Mouse (Mus musculus): Measurements from ENCODE around the gene Ccl27a. TPM values are rescaled to one million over a fixed set of nuclear protein-coding genes. Genes with fewer than 3 reads are reported as not detected.

The Ccl27a gene
- polyA plus RNA-seq, 1 experiment, result 12.6 TPM

- peak within 1 kb of the TSS; percentile 66 for H3K4me3 ChIP-seq (ENCODE audit: insufficient read depth, low read length)
- no peaks in the 10 kb centered on the region for H3K4me1 ChIP-seq (ENCODE audit: control insufficient read depth, insufficient read depth, low read length)
- peak; percentile 23; the same call in 1 of the 2 replicates for TF ChIP-seq CTCF (IDR thresholded peaks at IDR 0.05; ENCODE audit: borderline replicate concordance, insufficient read depth, low read length)
- TF ChIP-seq POLR2A (IDR thresholded peaks at IDR 0.05; ENCODE audit: low read depth, low read length), result peak; percentile 65
- H3K27ac ChIP-seq (ENCODE audit: insufficient read depth, low read length), result peak within 1 kb of the TSS; percentile 47
These were observed 18.4 kb downstream of the Ccl27a start, which contains the start of gene Sigmar1 for GRCm38 (mm10) chr4:41755338-41756305. Gene Sigmar1 (minus strand): TSS chr4:41756157.

GRCm38 (mm10) chr4:41754797-41755337 lies 19.2 kb downstream of the Ccl27a start, which contains the start of gene Galt:
Gene Galt (plus strand): TSS chr4:41755228.
- peak within 1 kb of the TSS; percentile 66 for H3K4me3 ChIP-seq (ENCODE audit: insufficient read depth, low read length)
- TF ChIP-seq CTCF (IDR thresholded peaks at IDR 0.05; ENCODE audit: borderline replicate concordance, insufficient read depth, low read length) (no peak), POLR2A (IDR thresholded peaks at IDR 0.05; ENCODE audit: low read depth, low read length) (no peak)
- H3K4me1 ChIP-seq (ENCODE audit: control insufficient read depth, insufficient read depth, low read length), result no peaks in the 10 kb centered on the region
- H3K27ac ChIP-seq (ENCODE audit: insufficient read depth, low read length), result peak within 1 kb of the TSS; percentile 47

- no peaks in the 10 kb centered on the region for H3K4me1 ChIP-seq (ENCODE audit: control insufficient read depth, insufficient read depth, low read length)
- no peak overlapping the region for H3K4me3 ChIP-seq (ENCODE audit: insufficient read depth, low read length)
- H3K27ac ChIP-seq (ENCODE audit: insufficient read depth, low read length), result no peak overlapping the region
- TF ChIP-seq POLR2A (IDR thresholded peaks at IDR 0.05; ENCODE audit: low read depth, low read length), result no peak
- TF ChIP-seq CTCF (IDR thresholded peaks at IDR 0.05; ENCODE audit: borderline replicate concordance, insufficient read depth, low read length), result no peak
These were observed 29.0 kb downstream of the Ccl27a start for GRCm38 (mm10) chr4:41745021-41745420.

- H3K27ac ChIP-seq (ENCODE audit: insufficient read depth, low read length), result no peak overlapping the region
- TF ChIP-seq POLR2A (IDR thresholded peaks at IDR 0.05; ENCODE audit: low read depth, low read length) (no peak), CTCF (IDR thresholded peaks at IDR 0.05; ENCODE audit: borderline replicate concordance, insufficient read depth, low read length) (no peak)
- H3K4me1 ChIP-seq (ENCODE audit: control insufficient read depth, insufficient read depth, low read length), result no peaks in the 10 kb centered on the region
- no peak overlapping the region for H3K4me3 ChIP-seq (ENCODE audit: insufficient read depth, low read length)
These were observed 29.9 kb downstream of the Ccl27a start for GRCm38 (mm10) chr4:41744131-41744530.

GRCm38 (mm10) chr4:41741158-41741560 lies 32.9 kb downstream of the Ccl27a start:
- TF ChIP-seq POLR2A (IDR thresholded peaks at IDR 0.05; ENCODE audit: low read depth, low read length) (peak; percentile 98), CTCF (IDR thresholded peaks at IDR 0.05; ENCODE audit: borderline replicate concordance, insufficient read depth, low read length) (no peak)
- H3K27ac ChIP-seq (ENCODE audit: insufficient read depth, low read length), result peak overlapping the region; percentile 60
- peak overlapping the region; percentile 86 for H3K4me3 ChIP-seq (ENCODE audit: insufficient read depth, low read length)
- H3K4me1 ChIP-seq (ENCODE audit: control insufficient read depth, insufficient read depth, low read length), result 0 out of 2 replicates have a peak, but pooled peaks cover 2% of the 10 kb centered on the region

GRCm38 (mm10) chr4:41740380-41741157 lies 33.5 kb downstream of the Ccl27a start:
- 0 out of 2 replicates have a peak, but pooled peaks cover 2% of the 10 kb centered on the region for H3K4me1 ChIP-seq (ENCODE audit: control insufficient read depth, insufficient read depth, low read length)
- H3K27ac ChIP-seq (ENCODE audit: insufficient read depth, low read length), result peak overlapping the region; percentile 60
- TF ChIP-seq POLR2A (IDR thresholded peaks at IDR 0.05; ENCODE audit: low read depth, low read length), result no peak; the same call in 1 of the 2 replicates
- TF ChIP-seq CTCF (IDR thresholded peaks at IDR 0.05; ENCODE audit: borderline replicate concordance, insufficient read depth, low read length), result no peak
- H3K4me3 ChIP-seq (ENCODE audit: insufficient read depth, low read length), result peak overlapping the region; percentile 86

GRCm38 (mm10) chr4:41739260-41739659 lies 34.8 kb downstream of the Ccl27a start:
- H3K4me1 ChIP-seq (ENCODE audit: control insufficient read depth, insufficient read depth, low read length), result 0 out of 2 replicates have a peak, but pooled peaks cover 2% of the 10 kb centered on the region
- H3K4me3 ChIP-seq (ENCODE audit: insufficient read depth, low read length), result 0 out of 2 replicates have a peak overlapping the region, but pooled peaks have one; percentile 86
- H3K27ac ChIP-seq (ENCODE audit: insufficient read depth, low read length), result no peak overlapping the region
- TF ChIP-seq POLR2A (IDR thresholded peaks at IDR 0.05; ENCODE audit: low read depth, low read length) (no peak), CTCF (IDR thresholded peaks at IDR 0.05; ENCODE audit: borderline replicate concordance, insufficient read depth, low read length) (no peak)

GRCm38 (mm10) chr4:41738256-41738603 lies 35.8 kb downstream of the Ccl27a start:
- Histone ChIP-seq H3K27ac (ENCODE audit: insufficient read depth, low read length) (peak overlapping the region; percentile 81), H3K4me3 (ENCODE audit: insufficient read depth, low read length) (no peak overlapping the region), H3K4me1 (ENCODE audit: control insufficient read depth, insufficient read depth, low read length) (0 out of 2 replicates have a peak, but pooled peaks cover 2% of the 10 kb centered on the region)
- TF ChIP-seq POLR2A (IDR thresholded peaks at IDR 0.05; ENCODE audit: low read depth, low read length) (no peak), CTCF (IDR thresholded peaks at IDR 0.05; ENCODE audit: borderline replicate concordance, insufficient read depth, low read length) (no peak)

GRCm38 (mm10) chr4:41737602-41738255 lies 36.3 kb downstream of the Ccl27a start:
- Histone ChIP-seq H3K4me3 (ENCODE audit: insufficient read depth, low read length) (no peak overlapping the region), H3K27ac (ENCODE audit: insufficient read depth, low read length) (peak overlapping the region; percentile 81), H3K4me1 (ENCODE audit: control insufficient read depth, insufficient read depth, low read length) (0 out of 2 replicates have a peak, but pooled peaks cover 2% of the 10 kb centered on the region)
- peak; percentile 18; the same call in 1 of the 2 replicates for TF ChIP-seq POLR2A (IDR thresholded peaks at IDR 0.05; ENCODE audit: low read depth, low read length)
- peak; percentile 80; the same call in 1 of the 2 replicates for TF ChIP-seq CTCF (IDR thresholded peaks at IDR 0.05; ENCODE audit: borderline replicate concordance, insufficient read depth, low read length)

All from embryonic fibroblast, embryonic 13.5 days (primary cell).